Mouse (Mus musculus) CD4-positive, CD25-positive, alpha-beta regulatory T cell, adult 2 months (primary cell): ENCODE results near the gene Gp1bb.

Experiments used
- DNase-seq: peaks from one replicate; pipeline ENCODE4 v3.0.0-alpha.2; 2012; ENCODE audit warnings: low read depth, low spot score

Gp1bb gene

GRCm38 (mm10) chr16:18628206-18628947 lies 6.2 kb upstream of the Gp1bb start:
- DNase-seq = no peak

GRCm38 (mm10) chr16:18627163-18627562 lies 5.0 kb upstream of the Gp1bb start:
- DNase-seq = no peak

- peak; percentile 91 for DNase-seq
Measured at GRCm38 (mm10) chr16:18626376-18626878, 4.2 kb upstream of the Gp1bb start, which contains the start of gene Gm49601. TSS of gene Gm49601 (minus strand) at chr16:18626427.

- DNase-seq = no peak
Measured at GRCm38 (mm10) chr16:18625791-18626311, 3.6 kb upstream of the Gp1bb start.

GRCm38 (mm10) chr16:18625097-18625496 lies 2.9 kb upstream of the Gp1bb start:
- peak; percentile 13 for DNase-seq

GRCm38 (mm10) chr16:18624641-18625040 lies 2.4 kb upstream of the Gp1bb start:
- peak; percentile 16 for DNase-seq

- peak; percentile 9 for DNase-seq
Measured at GRCm38 (mm10) chr16:18623751-18624540, 1.7 kb upstream of the Gp1bb start.

GRCm38 (mm10) chr16:18622916-18623750 lies 930 bp upstream of the Gp1bb start:
- peak; percentile 19 for DNase-seq

- DNase-seq = no peak
Measured at GRCm38 (mm10) chr16:18621362-18622001, 721 bp downstream of the Gp1bb start.

GRCm38 (mm10) chr16:18620601-18621361 lies 1.4 kb downstream of the Gp1bb start:
- DNase-seq = no peak

- no peak for DNase-seq
Measured at GRCm38 (mm10) chr16:18620201-18620600, 2.0 kb downstream of the Gp1bb start.

- no peak for DNase-seq
Measured at GRCm38 (mm10) chr16:18619110-18619509, 3.1 kb downstream of the Gp1bb start.

GRCm38 (mm10) chr16:18618297-18618696 lies 3.9 kb downstream of the Gp1bb start:
- DNase-seq = no peak

- DNase-seq = peak; percentile 91
Measured at GRCm38 (mm10) chr16:18617370-18618065, 4.7 kb downstream of the Gp1bb start.

GRCm38 (mm10) chr16:18613301-18613700 lies 8.9 kb downstream of the Gp1bb start:
- DNase-seq = no peak

- no peak for DNase-seq
Measured at GRCm38 (mm10) chr16:18611752-18612151, 10.5 kb downstream of the Gp1bb start.

- no peak for DNase-seq
Measured at GRCm38 (mm10) chr16:18609099-18609498, 13.1 kb downstream of the Gp1bb start.

- DNase-seq = no peak
Measured at GRCm38 (mm10) chr16:18608226-18608625, 14.0 kb downstream of the Gp1bb start.

- DNase-seq = no peak
Measured at GRCm38 (mm10) chr16:18605705-18606104, 16.5 kb downstream of the Gp1bb start.
